Mouse (Mus musculus): ENCODE measurements around the gene Rd3l. TPM values are rescaled to one million over a fixed set of nuclear protein-coding genes. Genes with fewer than 3 reads are reported as not detected.
"Not testable (repeated sequence)": the region's sequence is repeated elsewhere in the genome, so short reads cannot be mapped to it uniquely, and the experiment has no call there.

The Rd3l gene
- polyA plus RNA-seq, 1 experiment from 2014 or later: not detected

- Histone ChIP-seq H3K9me3 (no peaks in the 10 kb centered on the region), H3K27ac (no peak overlapping the region), H3K9ac (no peak overlapping the region), H3K4me1 (no peaks in the 10 kb centered on the region), H3K27me3 (replicated peaks) (no peaks in the 10 kb centered on the region), H3K36me3 (peaks cover 21% of the 10 kb centered on the region), H3K4me3 (no peak overlapping the region), H3K4me2 (replicated peaks) (no peak overlapping the region)
- ATAC-seq (ENCODE audit: low FRiP score, low read depth): no peak
- 87% methylated on average over 5 of the region's 5 CpGs for WGBS
These were observed 24.9 kb downstream of the Rd3l start for GRCm38 (mm10) chr12:111956173-111956572.

GRCm38 (mm10) chr12:111951701-111952100 lies 29.4 kb downstream of the Rd3l start:
- Histone ChIP-seq H3K4me3 (no peak overlapping the region), H3K27ac (no peak overlapping the region), H3K4me2 (replicated peaks) (no peak overlapping the region), H3K4me1 (no peaks in the 10 kb centered on the region), H3K36me3 (no peaks in the 10 kb centered on the region), H3K27me3 (replicated peaks) (no peaks in the 10 kb centered on the region), H3K9me3 (no peaks in the 10 kb centered on the region), H3K9ac (no peak overlapping the region)
- 49% methylated on average over 5 of the region's 5 CpGs for WGBS
- ATAC-seq (ENCODE audit: low FRiP score, low read depth): no peak

DNA sequence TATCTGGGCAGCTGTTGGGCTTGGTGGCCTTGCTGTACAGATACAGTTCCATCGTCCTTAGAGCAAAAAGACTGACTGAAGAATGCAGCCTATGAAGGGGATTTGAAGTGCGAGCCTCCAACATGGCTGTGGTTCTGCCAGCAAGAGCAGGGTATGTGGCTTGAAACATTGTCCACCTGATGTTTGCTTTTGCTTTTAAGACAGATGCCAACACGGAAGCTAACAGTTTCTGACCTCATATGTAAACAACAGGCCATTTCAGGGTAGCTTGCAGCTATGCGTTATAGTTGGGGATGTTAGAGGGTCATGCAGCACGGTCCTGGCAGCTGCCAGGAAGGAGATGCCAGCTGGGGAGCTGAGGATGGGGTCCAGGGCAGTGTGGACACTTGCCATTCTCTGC lies 30.6 kb downstream of the Rd3l start:
- Histone ChIP-seq H3K4me2 (replicated peaks) (no peak overlapping the region), H3K4me3 (no peak overlapping the region), H3K27me3 (replicated peaks) (no peaks in the 10 kb centered on the region), H3K9ac (no peak overlapping the region), H3K9me3 (no peaks in the 10 kb centered on the region), H3K36me3 (no peaks in the 10 kb centered on the region), H3K4me1 (no peaks in the 10 kb centered on the region), H3K27ac (no peak overlapping the region)
- WGBS: 81% methylated on average over 5 of the region's 5 CpGs
- ATAC-seq (ENCODE audit: low FRiP score, low read depth): no peak

DNA sequence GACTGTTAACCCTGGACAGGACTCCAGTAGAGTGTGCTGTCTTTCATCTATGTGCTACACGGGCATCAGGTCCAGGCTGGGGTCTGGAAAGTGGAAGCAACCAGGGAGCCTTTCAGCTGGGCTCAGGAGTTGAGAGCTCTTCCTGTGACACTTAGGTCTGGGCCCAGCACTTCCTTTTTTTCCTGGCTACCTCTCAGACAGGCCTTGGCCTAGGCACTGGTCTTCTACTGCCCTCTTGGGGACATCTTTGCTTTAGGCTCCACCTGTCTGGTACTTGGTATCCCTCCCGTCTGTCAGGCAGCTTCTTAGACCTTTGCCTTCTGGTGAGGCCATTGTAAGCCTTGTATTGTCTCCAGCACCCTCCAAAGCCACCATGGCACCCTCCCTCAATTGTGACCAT lies 34.4 kb downstream of the Rd3l start:
- Histone ChIP-seq H3K4me3 (no peak overlapping the region), H3K9ac (no peak overlapping the region), H3K27ac (no peak overlapping the region), H3K9me3 (no peaks in the 10 kb centered on the region), H3K36me3 (no peaks in the 10 kb centered on the region), H3K4me2 (replicated peaks) (no peak overlapping the region), H3K4me1 (no peaks in the 10 kb centered on the region), H3K27me3 (replicated peaks) (no peaks in the 10 kb centered on the region)
- ATAC-seq (ENCODE audit: low FRiP score, low read depth): no peak
- WGBS: 58% methylated on average over 2 of the region's 2 CpGs

- peak; percentile 56; the same call in 1 of the 2 replicates for ATAC-seq (ENCODE audit: low FRiP score, low read depth)
- not testable (repeated sequence) for H3K27me3 ChIP-seq (replicated peaks); H3K4me3 ChIP-seq; H3K9ac ChIP-seq; H3K36me3 ChIP-seq; H3K4me2 ChIP-seq (replicated peaks); H3K9me3 ChIP-seq; H3K4me1 ChIP-seq
- WGBS: 67% methylated on average over 12 of the region's 15 CpGs
- H3K27ac ChIP-seq: 0 out of 2 replicates have a peak overlapping the region, but pooled peaks have one; percentile 20
These were observed 35.1 kb downstream of the Rd3l start for GRCm38 (mm10) chr12:111945765-111946655.

GRCm38 (mm10) chr12:111945115-111945514 lies 36.0 kb downstream of the Rd3l start:
- 0 out of 2 replicates have a peak overlapping the region, but pooled peaks have one; percentile 20 for H3K27ac ChIP-seq
- H3K4me3 ChIP-seq: no peak overlapping the region
- WGBS: 64% methylated on average over 8 of the region's 8 CpGs
- H3K4me1 ChIP-seq: no peaks in the 10 kb centered on the region
- no peaks in the 10 kb centered on the region for H3K27me3 ChIP-seq (replicated peaks)
- no peak overlapping the region for H3K4me2 ChIP-seq (replicated peaks)
- H3K36me3 ChIP-seq: no peaks in the 10 kb centered on the region
- ATAC-seq (ENCODE audit: low FRiP score, low read depth): no peak
- H3K9ac ChIP-seq: no peak overlapping the region
- no peaks in the 10 kb centered on the region for H3K9me3 ChIP-seq

DNA sequence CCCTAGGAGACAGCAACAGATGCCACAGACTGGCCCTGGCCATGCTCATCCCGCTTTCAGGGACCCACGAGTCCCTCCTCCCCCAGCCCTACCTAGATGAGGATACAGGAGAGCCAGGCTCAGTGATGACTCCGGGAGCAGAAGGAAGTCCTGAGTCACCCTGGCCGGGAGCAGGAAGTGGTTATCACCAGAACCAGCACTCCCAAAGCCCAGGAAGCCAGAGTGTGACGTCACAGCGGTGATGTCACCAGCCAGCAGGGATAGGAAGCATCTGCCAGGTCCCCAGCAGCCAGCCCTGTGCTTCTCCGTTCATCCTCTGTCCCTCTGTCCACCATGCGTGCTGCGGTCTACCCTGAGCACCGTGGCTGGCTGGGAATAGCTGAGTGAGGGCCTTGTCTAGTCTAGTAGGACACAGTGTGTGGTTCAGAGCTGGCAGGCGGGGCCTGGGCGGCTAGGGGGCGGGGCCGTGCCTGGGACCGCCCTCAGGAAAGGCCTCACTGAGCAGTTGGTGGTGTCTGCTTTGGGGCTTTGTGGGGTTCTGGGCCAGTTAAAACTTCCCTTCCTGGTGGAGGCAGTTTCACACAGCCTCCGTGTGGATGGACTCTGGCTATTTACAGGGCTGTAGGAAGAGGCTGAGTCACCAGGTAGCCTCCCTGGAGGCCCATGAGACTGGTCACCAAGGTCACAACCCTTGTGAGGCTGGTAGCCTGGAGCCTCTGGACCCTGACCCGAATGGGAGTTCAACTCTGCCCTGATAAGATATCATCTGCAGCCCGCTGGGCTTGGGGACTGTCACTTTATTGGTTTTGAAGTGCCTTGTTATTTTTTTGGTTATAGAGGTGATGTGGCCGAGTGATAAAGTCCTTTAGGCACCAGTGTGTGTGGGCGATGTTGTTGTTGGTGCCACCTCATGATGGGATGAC lies 36.8 kb downstream of the Rd3l start:
- H3K27me3 ChIP-seq (replicated peaks); H3K4me2 ChIP-seq (replicated peaks); H3K4me1 ChIP-seq; H3K36me3 ChIP-seq; H3K9ac ChIP-seq; H3K9me3 ChIP-seq; H3K4me3 ChIP-seq; H3K27ac ChIP-seq: not testable (repeated sequence)
- WGBS: 80% methylated on average over 17 of the region's 20 CpGs
- peak; percentile 32; the same call in 1 of the 2 replicates for ATAC-seq (ENCODE audit: low FRiP score, low read depth)

GRCm38 (mm10) chr12:111943421-111944064 lies 37.6 kb downstream of the Rd3l start:
- Histone ChIP-seq H3K27ac (no peak overlapping the region), H3K4me3 (no peak overlapping the region), H3K9ac (no peak overlapping the region), H3K36me3 (no peaks in the 10 kb centered on the region), H3K27me3 (replicated peaks) (no peaks in the 10 kb centered on the region), H3K9me3 (no peaks in the 10 kb centered on the region), H3K4me1 (no peaks in the 10 kb centered on the region), H3K4me2 (replicated peaks) (no peak overlapping the region)
- no peak for ATAC-seq (ENCODE audit: low FRiP score, low read depth)
- 76% methylated on average over 10 of the region's 10 CpGs for WGBS

- Histone ChIP-seq H3K36me3 (no peaks in the 10 kb centered on the region), H3K27me3 (replicated peaks) (no peaks in the 10 kb centered on the region), H3K4me2 (replicated peaks) (no peak overlapping the region), H3K27ac (no peak overlapping the region), H3K9ac (no peak overlapping the region), H3K4me3 (no peak overlapping the region), H3K9me3 (no peaks in the 10 kb centered on the region), H3K4me1 (peaks cover 6% of the 10 kb centered on the region)
- ATAC-seq (ENCODE audit: low FRiP score, low read depth): no peak
- 68% methylated on average over 1 of the region's 1 CpGs for WGBS
These were observed 42.4 kb downstream of the Rd3l start for GRCm38 (mm10) chr12:111938623-111939177.

GRCm38 (mm10) chr12:111936706-111937550 lies 44.2 kb downstream of the Rd3l start:
- H3K9me3 ChIP-seq: no peaks in the 10 kb centered on the region
- WGBS: 42% methylated on average over 24 of the region's 24 CpGs
- H3K4me3 ChIP-seq: no peak overlapping the region
- H3K27ac ChIP-seq: no peak overlapping the region
- ATAC-seq (ENCODE audit: low FRiP score, low read depth): no peak
- H3K9ac ChIP-seq: no peak overlapping the region
- peaks cover 6% of the 10 kb centered on the region for H3K4me1 ChIP-seq
- no peaks in the 10 kb centered on the region for H3K27me3 ChIP-seq (replicated peaks)
- no peaks in the 10 kb centered on the region for H3K36me3 ChIP-seq
- H3K4me2 ChIP-seq (replicated peaks): no peak overlapping the region

DNA sequence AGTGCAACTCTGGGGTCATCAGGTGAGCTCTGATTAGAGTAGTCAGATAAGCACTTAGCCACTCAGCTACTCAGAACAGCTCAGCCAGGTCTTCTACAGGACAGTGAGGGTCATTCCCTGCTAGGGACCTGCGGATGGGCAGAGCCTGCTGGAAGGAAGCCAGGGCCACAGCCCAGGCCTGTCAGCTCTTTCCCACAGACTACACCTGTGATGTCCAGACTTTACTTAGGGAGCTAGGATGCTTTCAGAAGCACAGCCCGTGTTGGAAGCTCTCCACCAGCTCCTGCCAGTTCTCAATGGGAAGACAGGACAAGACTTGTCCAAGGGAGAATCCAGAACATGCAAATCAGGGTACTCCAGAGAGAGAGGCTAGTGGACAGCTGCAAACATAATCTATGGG lies 47.1 kb downstream of the Rd3l start:
- H3K4me3 ChIP-seq: no peak overlapping the region
- H3K36me3 ChIP-seq: no peaks in the 10 kb centered on the region
- H3K9me3 ChIP-seq: no peaks in the 10 kb centered on the region
- H3K9ac ChIP-seq: no peak overlapping the region
- H3K4me2 ChIP-seq (replicated peaks): no peak overlapping the region
- H3K27me3 ChIP-seq (replicated peaks): no peaks in the 10 kb centered on the region
- no peak for ATAC-seq (ENCODE audit: low FRiP score, low read depth)
- WGBS: 82% methylated on average over 2 of the region's 2 CpGs
- peaks cover 6% of the 10 kb centered on the region for H3K4me1 ChIP-seq
- H3K27ac ChIP-seq: no peak overlapping the region
